Mouse (Mus musculus) cerebellum, adult 2 months (tissue): Measurements from ENCODE around the gene Kcnj6.

Source experiments
- CTCF ChIP-seq: fragments of 200-500 bp; IDR thresholded peaks from 2 replicates; pipeline ENCODE4 v1.5.1; 2011; ENCODE audit warnings: low read depth, mild to moderate bottlenecking, control low read depth, low read length, moderate library complexity, borderline replicate concordance; ENCODE audit not compliant: insufficient read depth
- POLR2A ChIP-seq: fragments of 200-500 bp; IDR thresholded peaks from 2 replicates; pipeline ENCODE4 v1.6.1; 2011; ENCODE audit warnings: low read length, control low read depth, borderline replicate concordance; ENCODE audit not compliant: insufficient read depth

DNA sequence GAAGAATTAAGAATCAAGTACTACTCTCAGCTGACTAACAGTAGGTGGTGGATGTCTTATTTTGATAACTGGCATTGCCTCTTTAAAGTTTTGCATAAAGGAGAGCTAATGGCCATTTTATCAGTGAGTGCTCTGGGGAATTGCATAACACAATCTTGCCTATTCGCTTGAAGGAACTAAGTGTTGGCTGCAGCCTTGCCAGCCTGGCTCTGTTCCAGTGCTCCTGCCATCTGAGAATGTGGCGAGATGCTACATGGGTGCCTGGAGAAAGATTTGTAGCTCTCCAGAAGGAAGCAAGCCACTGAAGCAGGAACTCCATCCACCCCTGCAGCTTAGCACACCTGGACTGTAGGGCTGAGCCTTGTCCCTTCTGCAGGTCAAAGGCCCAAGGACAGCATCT lies 107.4 kb downstream of the Kcnj6 start:
- no peak for TF ChIP-seq CTCF
- no peak for TF ChIP-seq POLR2A
